Mouse (Mus musculus) neural tube, embryonic 12.5 days (tissue): Measurements from ENCODE around the gene Nrbp1. TPM values are rescaled to one million over a fixed set of nuclear protein-coding genes. Genes with fewer than 3 reads are reported as not detected.

Experiments
- ATAC-seq: fragments of 200-750 bp; cut with Nextera tagmentation; 2 replicates; pipeline ENCODE4 v1.8.0; 2017; ENCODE audit warnings: low read depth, mild to moderate bottlenecking, moderate TSS enrichment, moderate library complexity; ENCODE audit not compliant: low FRiP score
- H3K27ac ChIP-seq: fragments of 300-500 bp; sonication (generic); 2 replicates; pipeline ENCODE4 v1.5.1; 2016
- H3K27me3 ChIP-seq: fragments of 300-500 bp; sonication (generic); replicated peaks from 2 replicates; pipeline ENCODE4 v1.6.1; 2016; ENCODE audit warnings: mild to moderate bottlenecking
- H3K36me3 ChIP-seq: fragments of 300-500 bp; sonication (generic); 2 replicates; pipeline ENCODE4 v1.6.1; 2016; ENCODE audit warnings: mild to moderate bottlenecking
- H3K4me1 ChIP-seq: fragments of 300-500 bp; sonication (generic); 2 replicates; pipeline ENCODE4 v1.6.1; 2016
- H3K4me2 ChIP-seq: fragments of 300-500 bp; sonication (generic); replicated peaks from 2 replicates; pipeline ENCODE4 v1.6.1; 2016; ENCODE audit warnings: mild to moderate bottlenecking
- H3K4me3 ChIP-seq: fragments of 300-500 bp; sonication (generic); 2 replicates; pipeline ENCODE4 v1.5.1; 2016
- H3K9ac ChIP-seq: fragments of 300-500 bp; sonication (generic); 2 replicates; pipeline ENCODE4 v1.6.1; 2016; ENCODE audit warnings: mild to moderate bottlenecking
- H3K9me3 ChIP-seq: fragments of 300-500 bp; sonication (generic); 2 replicates; pipeline ENCODE4 v1.6.1; 2016; ENCODE audit warnings: mild to moderate bottlenecking
- WGBS: fragments of 180-500 bp; shearing (Covaris S2); methylation state at CpG from one replicate; pipeline ENCODE4 v1.1.7; 2016; 5-methylcytosine and 5-hydroxymethylcytosine counted together
- polyA plus RNA-seq: library from polyadenylated mRNA; unstranded; fragments of >200 nt; fragmentation: Nextera tagmentation; extraction: Ambion mirVana; gene quantifications from 2 replicates; pipeline ENCODE4 v1.2.1, GENCODE M21; 2016

Nrbp1 gene
- 150 TPM in 2 replicates for polyA plus RNA-seq

GRCm38 (mm10) chr5:31240637-31241521 lies at the start of gene Nrbp1, which contains the start of gene Gm9970:
Gene Nrbp1 (plus strand): TSS chr5:31240864.
Gene Gm9970 (minus strand): TSS chr5:31241232.
- Histone ChIP-seq H3K4me3 (peak within 1 kb of the TSS; percentile 98), H3K27me3 (no peaks in the 10 kb centered on the region), H3K9ac (peak within 1 kb of the TSS; percentile 97), H3K4me1 (peaks cover 10% of the 10 kb centered on the region), H3K4me2 (peak within 1 kb of the TSS; percentile 68), H3K9me3 (peaks cover 3% of the 10 kb centered on the region), H3K27ac (peak within 1 kb of the TSS; percentile 96), H3K36me3 (peaks cover 23% of the 10 kb centered on the region)
- peak; percentile 99 for ATAC-seq
- WGBS: under 1% methylated on average over 91 of the region's 103 CpGs

GRCm38 (mm10) chr5:31192045-31192938 lies 48.4 kb upstream of the Nrbp1 start:
- 17% methylated on average over 42 of the region's 42 CpGs for WGBS
- Histone ChIP-seq H3K36me3 (peaks cover 66% of the 10 kb centered on the region), H3K4me1 (peaks cover 20% of the 10 kb centered on the region), H3K27ac (peak overlapping the region; percentile 54; the same call in 1 of the 2 replicates), H3K4me3 (peak overlapping the region; percentile 83), H3K9me3 (no peaks in the 10 kb centered on the region), H3K4me2 (peak overlapping the region; percentile 82), H3K27me3 (no peaks in the 10 kb centered on the region), H3K9ac (peak overlapping the region; percentile 92)
- peak; percentile 74 for ATAC-seq

- Histone ChIP-seq H3K27ac (peak within 1 kb of the TSS; percentile 54; the same call in 1 of the 2 replicates), H3K9ac (peak within 1 kb of the TSS; percentile 92), H3K4me1 (peaks cover 20% of the 10 kb centered on the region), H3K4me2 (peak within 1 kb of the TSS; percentile 82), H3K9me3 (no peaks in the 10 kb centered on the region), H3K4me3 (peak within 1 kb of the TSS; percentile 83), H3K27me3 (no peaks in the 10 kb centered on the region), H3K36me3 (peaks cover 66% of the 10 kb centered on the region)
- ATAC-seq: peak; percentile 94
- WGBS: 0% methylated on average over 48 of the region's 48 CpGs
Observed at GRCm38 (mm10) chr5:31192939-31193630, 47.6 kb upstream of the Nrbp1 start, which contains the start of the genes Snx17 and Eif2b4. Gene Snx17 (plus strand): TSS chr5:31193227. Gene Eif2b4 (minus strand): TSS chr5:31193430.

- Histone ChIP-seq H3K27me3 (no peaks in the 10 kb centered on the region), H3K9me3 (no peaks in the 10 kb centered on the region), H3K4me2 (peak overlapping the region; percentile 82), H3K9ac (peak overlapping the region; percentile 92), H3K4me3 (peak overlapping the region; percentile 83), H3K27ac (0 out of 2 replicates have a peak overlapping the region, but pooled peaks have one; percentile 32), H3K36me3 (peaks cover 66% of the 10 kb centered on the region), H3K4me1 (peaks cover 20% of the 10 kb centered on the region)
- WGBS: 15% methylated on average over 25 of the region's 25 CpGs
- no peak for ATAC-seq
Observed at GRCm38 (mm10) chr5:31193631-31194281, 46.9 kb upstream of the Nrbp1 start.

- no peak for ATAC-seq
- H3K9ac ChIP-seq: peak overlapping the region; percentile 92; the same call in 1 of the 2 replicates
- WGBS: 92% methylated on average over 16 of the region's 16 CpGs
- H3K9me3 ChIP-seq: no peaks in the 10 kb centered on the region
- no peak overlapping the region for H3K27ac ChIP-seq
- H3K27me3 ChIP-seq: no peaks in the 10 kb centered on the region
- peak overlapping the region; percentile 82 for H3K4me2 ChIP-seq
- H3K4me1 ChIP-seq: peaks cover 20% of the 10 kb centered on the region
- peaks cover 69% of the 10 kb centered on the region for H3K36me3 ChIP-seq
- H3K4me3 ChIP-seq: peak overlapping the region; percentile 83; the same call in 1 of the 2 replicates
Observed at GRCm38 (mm10) chr5:31194486-31195485, 45.9 kb upstream of the Nrbp1 start.

DNA sequence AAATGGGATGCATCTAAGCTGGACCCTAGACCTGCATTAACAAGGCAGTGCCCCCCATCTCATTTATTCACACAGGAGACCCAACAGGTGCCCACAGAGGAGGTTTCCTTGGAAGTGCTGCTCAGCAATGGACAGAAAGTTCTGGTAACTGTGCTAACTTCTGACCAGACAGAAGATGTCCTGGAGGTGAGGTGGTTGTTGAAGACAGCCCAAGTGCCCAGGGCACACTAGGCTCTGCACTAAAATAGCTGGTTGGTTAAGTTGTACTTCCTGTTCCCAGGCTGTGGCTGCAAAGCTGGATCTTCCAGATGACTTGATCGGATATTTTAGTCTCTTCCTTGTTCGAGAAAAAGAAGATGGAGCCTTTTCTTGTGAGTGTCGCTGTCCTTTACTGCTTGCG lies 45.0 kb upstream of the Nrbp1 start:
- no peak overlapping the region for H3K4me3 ChIP-seq
- no peak overlapping the region for H3K9ac ChIP-seq
- H3K36me3 ChIP-seq: peaks cover 69% of the 10 kb centered on the region
- no peak for ATAC-seq
- 93% methylated on average over 4 of the region's 4 CpGs for WGBS
- peaks cover 26% of the 10 kb centered on the region for H3K4me1 ChIP-seq
- no peak overlapping the region for H3K4me2 ChIP-seq
- peaks cover 5% of the 10 kb centered on the region for H3K9me3 ChIP-seq
- no peak overlapping the region for H3K27ac ChIP-seq
- H3K27me3 ChIP-seq: no peaks in the 10 kb centered on the region

- Histone ChIP-seq H3K9ac (no peak overlapping the region), H3K4me2 (no peak overlapping the region), H3K27ac (no peak overlapping the region), H3K4me1 (peaks cover 29% of the 10 kb centered on the region), H3K27me3 (no peaks in the 10 kb centered on the region), H3K4me3 (no peak overlapping the region), H3K9me3 (peaks cover 5% of the 10 kb centered on the region), H3K36me3 (peaks cover 64% of the 10 kb centered on the region)
- WGBS: 94% methylated on average over 10 of the region's 10 CpGs
- ATAC-seq: no peak
Observed at GRCm38 (mm10) chr5:31196207-31196606, 44.5 kb upstream of the Nrbp1 start.

- peaks cover 5% of the 10 kb centered on the region for H3K9me3 ChIP-seq
- no peak overlapping the region for H3K27ac ChIP-seq
- no peak overlapping the region for H3K4me2 ChIP-seq
- 93% methylated on average over 12 of the region's 12 CpGs for WGBS
- no peak overlapping the region for H3K4me3 ChIP-seq
- peaks cover 24% of the 10 kb centered on the region for H3K4me1 ChIP-seq
- ATAC-seq: no peak
- peaks cover 63% of the 10 kb centered on the region for H3K36me3 ChIP-seq
- no peak overlapping the region for H3K9ac ChIP-seq
- no peaks in the 10 kb centered on the region for H3K27me3 ChIP-seq
Observed at GRCm38 (mm10) chr5:31197072-31197471, 43.6 kb upstream of the Nrbp1 start.

DNA sequence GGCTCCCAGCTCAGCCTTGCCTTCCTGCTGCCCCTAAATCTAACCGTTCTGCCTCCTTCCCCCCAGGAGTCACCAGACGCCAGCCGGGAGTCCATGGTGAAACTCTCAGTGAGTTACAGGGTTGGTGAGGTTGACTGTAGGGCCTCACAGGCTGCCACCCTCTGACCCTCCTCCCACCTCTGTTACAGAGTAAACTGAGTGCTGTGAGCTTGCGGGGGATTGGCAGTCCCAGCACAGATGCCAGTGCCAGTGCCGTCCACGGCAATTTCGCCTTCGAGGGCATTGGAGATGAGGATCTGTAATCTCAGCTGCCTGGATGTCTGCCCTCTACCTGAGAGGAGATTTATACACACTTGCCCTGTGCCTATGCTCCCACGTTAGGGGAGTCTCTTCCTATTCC lies 42.5 kb upstream of the Nrbp1 start:
- ATAC-seq: no peak
- Histone ChIP-seq H3K9ac (no peak overlapping the region), H3K27me3 (no peaks in the 10 kb centered on the region), H3K4me3 (no peak overlapping the region; the same call in 1 of the 2 replicates), H3K27ac (no peak overlapping the region), H3K4me1 (peaks cover 31% of the 10 kb centered on the region), H3K4me2 (no peak overlapping the region), H3K36me3 (peaks cover 71% of the 10 kb centered on the region), H3K9me3 (peaks cover 5% of the 10 kb centered on the region)
- WGBS: 86% methylated on average over 9 of the region's 9 CpGs

DNA sequence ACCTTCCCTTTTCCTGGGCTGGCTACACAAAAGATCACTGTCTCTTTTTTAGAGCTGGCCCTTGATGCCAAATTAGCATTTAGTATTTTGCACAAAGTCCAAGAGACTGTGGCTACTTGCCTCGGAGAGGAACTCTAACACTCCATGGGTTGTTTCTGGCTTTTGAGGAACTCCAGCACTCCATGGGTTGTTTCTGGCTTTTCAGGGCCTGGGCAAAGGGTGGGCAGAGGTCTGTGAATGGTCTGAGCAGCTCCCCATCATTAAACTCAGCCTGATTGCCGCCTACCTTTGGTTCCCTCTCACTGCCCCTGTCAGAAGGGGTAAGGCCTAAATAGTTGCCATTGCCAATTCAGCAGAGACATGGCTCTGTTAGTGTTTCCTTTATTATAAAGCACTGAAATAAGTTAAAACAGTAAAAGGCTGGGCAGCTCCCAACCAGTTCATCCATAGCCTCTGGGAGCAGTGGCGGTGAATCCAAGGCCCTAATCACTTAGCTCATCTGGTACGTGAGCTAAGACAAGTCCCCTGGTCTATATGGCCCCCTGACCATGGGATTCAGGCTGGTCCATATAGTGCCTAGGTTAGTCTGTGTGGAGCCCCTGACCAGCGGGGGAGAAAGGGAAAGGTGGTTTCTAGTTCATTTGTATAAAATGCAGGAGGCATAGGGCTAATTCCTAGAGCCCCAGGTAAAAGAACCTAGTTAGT lies 41.9 kb upstream of the Nrbp1 start:
- peaks cover 5% of the 10 kb centered on the region for H3K9me3 ChIP-seq
- ATAC-seq: no peak

More for the DNA sequence above, 41.9 kb upstream of the Nrbp1 start:
- H3K4me2 ChIP-seq: no peak overlapping the region
- no peak overlapping the region for H3K9ac ChIP-seq
- peaks cover 32% of the 10 kb centered on the region for H3K4me1 ChIP-seq
- no peak overlapping the region for H3K27ac ChIP-seq
- no peak overlapping the region for H3K4me3 ChIP-seq
- no peaks in the 10 kb centered on the region for H3K27me3 ChIP-seq
- H3K36me3 ChIP-seq: peaks cover 77% of the 10 kb centered on the region
- WGBS: 85% methylated on average over 5 of the region's 5 CpGs
